Mouse (Mus musculus) Patski (cell line): ENCODE results near the gene Gm21764. TPM values are rescaled to one million over a fixed set of nuclear protein-coding genes. Genes with fewer than 3 reads are reported as not detected.
"Not testable (repeated sequence)": the region's sequence is repeated elsewhere in the genome, so short reads cannot be mapped to it uniquely, and the experiment has no call there.

ENCODE experiments used
- ATAC-seq: fragments of 100-300 bp; one replicate; pipeline ENCODE4 v1.8.0; 2021
- CTCF ChIA-PET: fragments of 350-600 bp; sonication (Branson Sonifier 250); formaldehyde crosslinking; loops from one replicate; lab custom pipeline; 2022; ENCODE audit warnings: inconsistent platforms; lab: Charles Lee
- POLR2A ChIA-PET: fragments of 350-600 bp; sonication (Branson Sonifier 250); formaldehyde crosslinking; loops from one replicate; lab custom pipeline; 2022; ENCODE audit warnings: antibody characterized with exemption, inconsistent platforms; lab: Charles Lee
- DNase-seq: peaks from one replicate; pipeline ENCODE4 v3.0.0-alpha.2; 2011; ENCODE audit warnings: low read depth, low spot score
- H3K27me3 ChIP-seq: fragments of 371-371 bp; one replicate; pipeline ENCODE4 v1.5.1; 2021
- in situ Hi-C: fragments of 300-500 bp; cut with MboI; formaldehyde crosslinking; loops from 3 replicates; pipeline ENCODE4 v1.11.1; 2018; ENCODE audit warnings: low pct_unique_long_range_greater_than_20kb, mixed read lengths
- polyA plus RNA-seq: library from polyadenylated mRNA; unstranded; gene quantifications from one replicate; pipeline ENCODE4 v1.2.3, GENCODE M21; 2021

The Gm21764 gene
- not detected for polyA plus RNA-seq

DNA sequence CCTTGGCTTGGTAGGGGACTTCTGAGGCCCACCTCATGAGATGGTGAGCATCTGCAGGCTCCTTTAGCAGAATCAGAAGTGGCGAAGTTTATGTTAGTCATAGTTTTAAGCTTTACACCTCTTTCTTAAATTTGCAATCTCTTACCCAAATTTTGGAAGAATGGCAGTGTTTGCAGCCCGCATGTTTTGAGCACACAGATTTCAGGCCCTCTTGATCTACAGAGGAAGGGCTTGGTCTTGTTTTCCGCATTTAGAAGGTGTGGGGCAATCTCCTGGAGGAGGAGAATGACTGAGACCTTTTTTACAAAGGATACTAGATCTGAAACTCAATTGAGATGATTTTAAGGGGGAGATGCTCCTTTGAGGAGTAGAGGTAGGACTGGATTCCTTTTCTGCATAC, at the start of gene Gm21764:
TSS of gene Gm21764 (minus strand) at position 101 of the 400 bp plus-strand sequence.
- POLR2A ChIA-PET, in situ Hi-C loops, CTCF ChIA-PET, DNase-seq, H3K27me3 ChIP-seq, ATAC-seq: not testable (repeated sequence)

DNA sequence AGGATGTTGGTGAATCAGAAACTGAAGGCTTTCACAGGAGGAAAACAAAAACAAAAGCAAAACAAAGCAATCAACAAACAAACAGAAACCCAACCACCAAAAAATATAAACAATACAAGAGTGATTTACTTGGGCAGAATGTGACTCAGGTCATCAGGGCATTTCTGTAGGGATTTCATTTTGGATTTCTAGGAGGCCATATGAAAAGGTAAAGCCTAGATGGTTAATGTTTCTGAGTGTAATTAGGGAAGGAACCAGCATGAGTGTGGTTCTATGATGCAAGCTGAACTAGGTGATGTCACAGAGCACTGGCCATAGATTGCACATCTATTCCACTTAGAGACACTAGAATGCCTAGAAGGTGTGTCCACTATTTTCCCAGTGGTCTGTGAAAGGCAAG, 27.2 kb upstream of the Gm21764 start, which contains the start of gene Ssty1:
TSS of gene Ssty1 (plus strand) at position 301 of the 400 bp plus-strand sequence.
- H3K27me3 ChIP-seq, DNase-seq, CTCF ChIA-PET, POLR2A ChIA-PET, ATAC-seq, in situ Hi-C loops: not testable (repeated sequence)

Other genes starting within 250 kb of the Gm21764 start
- not detected for gene Gm21904, start 215.5 kb downstream of the Gm21764 start, polyA plus RNA-seq
- gene Gm20772, start 187.1 kb downstream of the Gm21764 start, polyA plus RNA-seq: not detected
- gene Gm20831, start 187.1 kb downstream of the Gm21764 start, polyA plus RNA-seq: not detected
- gene Srsy, start 124.5 kb downstream of the Gm21764 start, polyA plus RNA-seq: not detected
- not detected for gene Ssty1, start 27.3 kb upstream of the Gm21764 start, polyA plus RNA-seq